Mouse (Mus musculus) G1E (cell line): ENCODE data around the gene Heatr6.

Experiments used
- CTCF ChIP-seq: IDR thresholded peaks from 2 replicates; pipeline ENCODE4 v1.5.1; 2012; ENCODE audit warnings: low read depth, low read length, inconsistent platforms, mixed read lengths
- GATA1 ChIP-seq: IDR thresholded peaks from 2 replicates; pipeline ENCODE4 v1.6.1; 2012; ENCODE audit warnings: borderline replicate concordance, low read length, inconsistent platforms, mixed read lengths
- GATA2 ChIP-seq: IDR thresholded peaks from 2 replicates; pipeline ENCODE4 v1.6.1; 2012; ENCODE audit warnings: low read depth, low read length, inconsistent platforms, borderline replicate concordance
- POLR2AphosphoS5 ChIP-seq: IDR thresholded peaks from 2 replicates; pipeline ENCODE4 v1.6.1; 2012; ENCODE audit warnings: low read depth, low read length, inconsistent platforms; ENCODE audit not compliant: insufficient replicate concordance

DNA sequence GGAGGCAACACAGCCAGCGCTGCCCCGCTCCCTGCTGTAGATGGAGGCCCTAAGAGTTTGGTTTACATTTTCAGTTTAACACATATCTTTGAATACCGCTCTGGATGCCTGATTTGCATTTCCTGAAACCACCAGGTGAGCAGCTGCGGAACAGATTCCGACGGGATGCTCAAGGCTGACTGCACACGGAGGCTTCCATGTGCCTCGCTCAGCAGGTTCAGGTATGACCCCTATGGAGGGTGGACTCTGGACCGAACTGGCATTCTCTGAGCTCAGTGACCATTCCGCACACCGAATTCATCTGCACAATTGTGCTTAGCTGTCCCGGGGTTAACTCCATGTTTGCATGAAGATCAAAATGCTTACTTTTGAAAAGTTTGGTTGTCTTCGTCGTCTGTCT, 39.8 kb downstream of the Heatr6 start:
- TF ChIP-seq CTCF (no peak), POLR2AphosphoS5 (no peak), GATA1 (no peak), GATA2 (no peak)
